Mouse (Mus musculus): ENCODE measurements around the gene Carmil2.

DNA sequence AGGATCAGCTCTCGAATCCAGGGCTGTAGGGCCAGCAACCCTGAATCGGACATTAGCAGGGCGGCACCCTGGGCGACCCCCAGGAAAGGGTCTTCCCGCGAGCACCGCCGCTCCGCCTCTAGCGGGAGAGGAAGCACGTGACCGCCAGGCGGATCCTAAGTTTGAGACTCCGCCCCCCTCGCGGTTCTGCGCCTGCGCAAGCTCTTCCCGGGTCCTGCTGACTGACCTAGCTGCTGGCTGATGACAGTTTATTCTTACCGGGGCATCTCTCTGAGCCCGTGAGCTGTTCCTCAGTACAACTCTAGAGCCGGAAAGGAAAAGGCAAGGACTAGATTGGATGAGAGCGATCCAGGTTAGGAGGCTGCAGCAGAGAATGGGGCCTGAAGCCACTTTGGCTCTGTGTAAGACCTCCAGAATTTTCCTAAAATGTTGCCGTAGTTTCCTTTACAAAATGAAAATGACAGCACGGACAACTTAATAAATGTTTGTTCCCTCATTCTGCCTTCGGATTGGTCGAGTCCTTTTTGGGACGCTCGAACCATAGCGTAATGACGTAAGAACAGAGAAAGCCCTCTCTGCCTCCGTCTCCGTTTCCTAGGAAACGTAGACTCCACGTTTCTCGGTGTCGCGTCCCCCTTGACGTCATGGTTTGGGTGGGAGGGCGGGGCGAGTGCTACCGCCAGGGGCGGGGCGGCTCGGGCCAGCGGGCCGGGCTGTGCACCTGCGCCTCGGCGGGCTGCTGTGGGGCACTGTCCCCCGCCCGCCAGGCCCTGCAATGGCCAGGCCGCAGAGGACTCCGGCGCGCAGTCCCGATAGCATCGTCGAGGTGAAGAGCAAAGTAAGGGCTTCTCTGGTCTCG lies 15.1 kb downstream of the Carmil2 start, which contains the start of the genes Acd and Pard6a:
- TF ChIP-seq CTCF (IDR thresholded peaks at IDR 0.05; ENCODE audit: borderline replicate concordance, control insufficient read depth, extremely low read depth, insufficient read depth, low read length, poor library complexity) (peak; percentile 19; the same call in 1 of the 2 replicates), POLR2A (IDR thresholded peaks at IDR 0.05; ENCODE audit: control insufficient read depth, extremely low read depth, insufficient read depth, low read length, poor library complexity) (0 out of 2 replicates have a peak, but pooled peaks have one; percentile 32)
